Mouse (Mus musculus) right cerebral cortex, adult 18-20 months (tissue): ENCODE results near the gene Adsl.
A peak's percentile ranks its signal among the peaks of the same experiment; 100 is the strongest.
"Not testable (repeated sequence)": the region's sequence is repeated elsewhere in the genome, so short reads cannot be mapped to it uniquely, and the experiment has no call there.

Experiments used
- DNase-seq: peaks from one replicate; pipeline ENCODE4 v3.0.0; 2022; ENCODE audit warnings: mixed read lengths

Gene Adsl

GRCm38 (mm10) chr15:80948145-80949135 lies at the start of gene Adsl:
TSS of gene Adsl (plus strand) at chr15:80948490.
- peak; percentile 86 for DNase-seq

- DNase-seq: no peak
Observed at GRCm38 (mm10) chr15:80899806-80900205, 48.5 kb upstream of the Adsl start.

GRCm38 (mm10) chr15:80901806-80902513 lies 46.3 kb upstream of the Adsl start:
- DNase-seq: peak; percentile 59

- not testable (repeated sequence) for DNase-seq
Observed at GRCm38 (mm10) chr15:80904776-80905175, 43.5 kb upstream of the Adsl start.

- DNase-seq: no peak
Observed at GRCm38 (mm10) chr15:80910183-80910582, 38.1 kb upstream of the Adsl start.

- DNase-seq: no peak
Observed at GRCm38 (mm10) chr15:80910790-80911531, 37.3 kb upstream of the Adsl start.

GRCm38 (mm10) chr15:80912175-80912574 lies 36.1 kb upstream of the Adsl start:
- DNase-seq: no peak

- no peak for DNase-seq
Observed at GRCm38 (mm10) chr15:80913803-80914202, 34.5 kb upstream of the Adsl start.

GRCm38 (mm10) chr15:80915850-80916249 lies 32.4 kb upstream of the Adsl start:
- no peak for DNase-seq

- DNase-seq: no peak
Observed at GRCm38 (mm10) chr15:80916621-80917020, 31.7 kb upstream of the Adsl start.

- no peak for DNase-seq
Observed at GRCm38 (mm10) chr15:80920346-80920745, 27.9 kb upstream of the Adsl start.

GRCm38 (mm10) chr15:80921781-80922180 lies 26.5 kb upstream of the Adsl start:
- DNase-seq: no peak

- DNase-seq: no peak
Observed at GRCm38 (mm10) chr15:80924211-80924610, 24.1 kb upstream of the Adsl start.

GRCm38 (mm10) chr15:80928811-80929355 lies 19.4 kb upstream of the Adsl start:
- peak; percentile 20 for DNase-seq

GRCm38 (mm10) chr15:80930048-80930571 lies 18.2 kb upstream of the Adsl start:
- DNase-seq: no peak

- DNase-seq: not testable (repeated sequence)
Observed at GRCm38 (mm10) chr15:80930676-80931320, 17.5 kb upstream of the Adsl start.

- no peak for DNase-seq
Observed at GRCm38 (mm10) chr15:80931345-80931960, 16.8 kb upstream of the Adsl start.

- no peak for DNase-seq
Observed at GRCm38 (mm10) chr15:80934841-80935240, 13.4 kb upstream of the Adsl start.

GRCm38 (mm10) chr15:80936686-80937085 lies 11.6 kb upstream of the Adsl start:
- no peak for DNase-seq

GRCm38 (mm10) chr15:80938615-80939014 lies 9.7 kb upstream of the Adsl start:
- no peak for DNase-seq

GRCm38 (mm10) chr15:80939401-80939800 lies 8.9 kb upstream of the Adsl start:
- DNase-seq: no peak
